Mouse (Mus musculus) ES-Bruce4 (cell line): Measurements from ENCODE around the gene Slc48a1. TPM values are rescaled to one million over a fixed set of nuclear protein-coding genes. Genes with fewer than 3 reads are reported as not detected.

Experiments
- H3K27ac ChIP-seq: 2 replicates; pipeline ENCODE4 v1.5.1; 2012; ENCODE audit warnings: low read length, inconsistent platforms; ENCODE audit not compliant: insufficient read depth
- H3K27me3 ChIP-seq: 2 replicates; pipeline ENCODE4 v1.6.1; 2012; ENCODE audit warnings: mild to moderate bottlenecking, low read length, inconsistent platforms; ENCODE audit not compliant: control insufficient read depth, poor library complexity, insufficient read depth, severe bottlenecking
- H3K36me3 ChIP-seq: 2 replicates; pipeline ENCODE4 v1.6.1; 2012; ENCODE audit warnings: inconsistent platforms, mild to moderate bottlenecking, low read length, moderate library complexity; ENCODE audit not compliant: control insufficient read depth, poor library complexity, insufficient read depth, severe bottlenecking
- H3K4me1 ChIP-seq: one replicate; pipeline ENCODE4 v1.8.1; 2011; ENCODE audit warnings: low read length; ENCODE audit not compliant: control insufficient read depth, insufficient read depth
- H3K4me3 ChIP-seq: 2 replicates; pipeline ENCODE4 v1.5.1; 2011; ENCODE audit warnings: low read depth, mild to moderate bottlenecking, low read length
- H3K9ac ChIP-seq: 2 replicates; pipeline ENCODE4 v1.6.1; 2012; ENCODE audit warnings: low read depth, mild to moderate bottlenecking, inconsistent platforms; ENCODE audit not compliant: poor library complexity, severe bottlenecking
- H3K9me3 ChIP-seq: replicated peaks from 2 replicates; pipeline ENCODE4 v1.6.1; 2012; ENCODE audit warnings: mild to moderate bottlenecking, low read length, inconsistent platforms; ENCODE audit not compliant: control insufficient read depth, poor library complexity, insufficient read depth, severe bottlenecking
- CTCF ChIP-seq: IDR thresholded peaks from one replicate; pipeline ENCODE4 v1.8.1; 2011; ENCODE audit warnings: low read depth, low read length
- EP300 ChIP-seq: IDR thresholded peaks from 2 replicates; pipeline ENCODE4 v1.6.1; 2011; ENCODE audit warnings: low read depth, low read length; ENCODE audit not compliant: insufficient read depth
- POLR2A ChIP-seq: IDR thresholded peaks from one replicate; pipeline ENCODE4 v1.8.1; 2011; ENCODE audit warnings: low read length; ENCODE audit not compliant: insufficient read depth
- polyA plus RNA-seq: library from polyadenylated mRNA; stranded (reverse); fragments of >200 nt; gene quantifications from 2 replicates; pipeline ENCODE4 v1.2.4, GENCODE M21; 2011; ENCODE audit warnings: low read depth; ENCODE audit not compliant: missing spikeins, insufficient read depth, insufficient read length

Gene Slc48a1
- polyA plus RNA-seq, 1 experiment: 17.2 TPM

DNA sequence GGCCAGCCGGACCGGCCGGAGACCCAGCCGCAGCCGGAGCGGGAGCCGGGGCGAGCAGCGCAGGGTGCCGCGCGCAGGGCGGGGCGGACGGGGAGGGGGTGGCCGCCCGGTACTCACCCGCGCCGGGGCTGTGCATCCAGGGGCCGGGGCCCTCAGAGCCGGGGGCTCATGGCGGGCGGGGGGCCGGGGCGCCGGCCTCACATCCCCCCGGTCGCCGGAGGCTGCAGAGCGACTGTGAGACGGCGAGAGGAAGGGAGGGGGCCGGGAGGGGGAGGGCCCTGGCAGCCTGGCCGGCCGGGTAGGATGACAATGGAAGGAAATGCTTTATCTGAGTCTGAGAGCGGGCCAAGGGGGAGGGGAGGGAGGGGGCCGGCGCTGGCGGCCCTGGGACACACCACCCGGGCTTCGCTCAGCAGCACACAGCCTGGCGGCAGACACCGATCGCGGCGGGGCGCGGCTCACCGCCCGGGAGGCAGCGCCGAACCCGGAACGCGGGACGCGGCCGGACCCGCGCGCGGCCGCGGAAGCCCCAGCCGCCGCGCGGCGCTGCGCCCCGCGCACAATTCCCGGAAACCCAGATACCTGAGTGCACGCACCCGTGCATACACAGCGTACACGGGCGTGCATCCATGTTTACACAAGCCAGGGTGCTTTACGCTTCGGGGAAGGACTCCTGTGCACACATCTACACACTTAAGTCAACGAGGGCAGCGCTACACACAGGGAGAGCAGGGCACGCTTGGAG is 53.1 kb downstream of the Slc48a1 start:
- no peak for TF ChIP-seq EP300
- no peak for TF ChIP-seq CTCF
- TF ChIP-seq POLR2A: no peak
- Histone ChIP-seq H3K4me1 (no peaks in the 10 kb centered on the region), H3K27ac (no peak overlapping the region), H3K36me3 (no peaks in the 10 kb centered on the region), H3K9me3 (no peaks in the 10 kb centered on the region), H3K9ac (peak overlapping the region; percentile 84), H3K4me3 (peak overlapping the region; percentile 69), H3K27me3 (peaks cover 6% of the 10 kb centered on the region; the same call in 1 of the 2 replicates)

DNA sequence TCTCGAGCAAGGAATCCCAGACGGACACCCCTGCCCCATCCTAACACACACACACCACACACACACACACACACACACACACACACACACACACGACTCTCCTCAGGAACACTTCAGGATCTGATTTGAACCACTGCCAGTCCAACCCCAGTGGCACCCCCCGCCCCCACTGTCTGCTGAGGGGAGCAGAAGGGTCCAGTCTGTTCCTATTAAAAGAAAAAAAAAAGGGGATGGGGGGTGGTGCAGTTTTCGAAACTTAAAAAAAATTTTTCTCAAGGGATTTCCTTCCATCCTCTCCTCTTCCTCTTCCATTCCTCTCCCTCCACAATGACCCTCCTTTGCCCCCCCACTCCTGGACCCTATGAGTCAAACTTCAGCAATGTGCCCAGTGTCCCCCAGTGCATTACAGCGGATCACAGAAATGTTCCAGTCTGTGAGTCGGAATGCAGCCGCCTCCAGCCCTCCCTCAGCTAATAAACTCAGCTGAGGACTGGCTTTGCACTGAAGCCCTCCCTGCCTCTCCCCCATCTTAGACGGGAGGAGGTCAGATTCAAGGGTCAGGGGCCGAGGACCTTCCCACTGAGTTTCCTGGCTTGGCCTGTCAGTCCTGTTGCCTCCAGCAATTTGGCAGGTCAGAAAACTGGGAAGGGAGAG is 53.8 kb downstream of the Slc48a1 start:
- Histone ChIP-seq H3K4me1 (no peaks in the 10 kb centered on the region), H3K27ac (no peak overlapping the region)

DNA sequence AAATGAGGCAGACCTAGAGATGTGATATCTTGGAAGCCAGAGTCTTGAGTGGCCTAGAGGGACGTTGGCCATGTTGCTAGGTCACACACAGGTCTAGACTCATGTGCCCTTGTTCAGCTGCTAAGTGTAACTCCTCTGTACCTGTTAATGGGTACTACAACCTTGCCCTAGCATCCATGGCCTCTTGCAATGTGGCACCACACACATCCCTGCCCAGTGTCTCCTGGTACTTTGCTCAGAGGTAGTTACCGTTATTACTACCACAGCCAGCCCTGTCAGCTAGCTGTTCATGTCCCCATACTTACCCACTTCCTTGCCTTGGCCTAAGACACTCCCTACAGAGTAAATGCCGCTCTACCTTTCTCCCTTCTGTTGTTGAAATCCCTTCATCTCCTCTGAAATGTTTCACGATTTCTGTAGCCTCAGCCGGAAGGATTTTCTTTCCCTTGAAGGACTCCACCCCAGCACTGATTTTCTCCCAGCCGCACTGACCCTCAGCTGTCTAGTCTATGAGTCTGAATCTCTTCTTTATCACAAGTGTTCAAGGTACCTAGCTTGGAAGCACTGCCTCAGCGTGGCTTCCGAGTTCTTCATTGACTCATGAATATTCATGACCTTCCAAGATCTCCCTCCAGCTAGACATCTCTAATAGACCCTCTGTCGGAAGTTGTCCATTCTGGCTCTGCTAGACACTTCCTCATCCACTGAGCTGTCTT is 54.6 kb downstream of the Slc48a1 start:
- Histone ChIP-seq H3K9me3 (no peaks in the 10 kb centered on the region), H3K27ac (no peak overlapping the region), H3K36me3 (no peaks in the 10 kb centered on the region), H3K27me3 (peaks cover 6% of the 10 kb centered on the region; the same call in 1 of the 2 replicates), H3K9ac (no peak overlapping the region), H3K4me1 (no peaks in the 10 kb centered on the region), H3K4me3 (no peak overlapping the region)
- TF ChIP-seq CTCF: no peak
- no peak for TF ChIP-seq POLR2A

More for the DNA sequence above, 53.8 kb downstream of the Slc48a1 start:
- Histone ChIP-seq H3K27me3 (peaks cover 6% of the 10 kb centered on the region; the same call in 1 of the 2 replicates), H3K9ac (peak overlapping the region; percentile 84), H3K4me3 (peak overlapping the region; percentile 69), H3K36me3 (no peaks in the 10 kb centered on the region), H3K9me3 (no peaks in the 10 kb centered on the region)
- TF ChIP-seq EP300 (no peak), CTCF (no peak), POLR2A (no peak)

DNA sequence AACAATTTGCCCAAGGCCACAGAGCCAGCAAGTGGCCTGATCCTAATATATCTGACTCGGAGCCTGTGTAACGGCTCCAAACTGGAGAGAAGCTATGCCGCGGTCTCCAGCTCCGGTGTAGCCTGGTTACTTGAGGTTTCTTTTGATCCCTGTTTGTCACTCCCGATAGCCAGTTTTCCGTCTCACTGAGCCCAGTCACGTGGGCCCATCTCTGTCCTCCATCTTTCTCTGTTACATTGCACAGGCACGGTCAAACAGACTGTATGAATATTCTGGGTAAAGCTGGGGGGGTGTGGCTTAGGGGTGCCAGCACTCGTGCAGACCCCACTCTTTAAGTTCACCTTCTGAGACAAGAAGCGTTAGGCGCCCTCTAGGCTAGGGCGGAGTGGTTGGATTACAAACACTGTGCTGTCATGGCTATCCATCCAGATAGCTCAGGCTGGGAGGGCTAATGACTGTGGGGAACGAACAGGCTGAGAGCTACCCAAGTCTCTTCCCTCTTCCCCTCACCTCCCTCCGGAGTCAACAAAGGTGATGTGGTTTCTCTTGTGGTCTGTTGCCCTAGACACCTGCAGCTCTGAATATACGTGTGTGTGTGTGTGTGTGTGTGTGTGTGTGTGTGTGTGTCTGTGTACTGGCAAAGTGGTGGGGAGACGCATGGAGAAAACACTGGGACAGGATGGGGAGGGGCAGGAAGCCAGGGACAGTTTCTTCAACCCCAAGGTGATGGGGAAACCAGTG is 58.0 kb downstream of the Slc48a1 start:
- no peak overlapping the region for H3K4me3 ChIP-seq
- H3K4me1 ChIP-seq: peaks cover 1% of the 10 kb centered on the region
- H3K9me3 ChIP-seq: no peaks in the 10 kb centered on the region
- no peaks in the 10 kb centered on the region for H3K27me3 ChIP-seq
- H3K9ac ChIP-seq: no peak overlapping the region
- TF ChIP-seq EP300 (no peak), POLR2A (no peak), CTCF (no peak)
- no peaks in the 10 kb centered on the region for H3K36me3 ChIP-seq
- no peak overlapping the region for H3K27ac ChIP-seq

DNA sequence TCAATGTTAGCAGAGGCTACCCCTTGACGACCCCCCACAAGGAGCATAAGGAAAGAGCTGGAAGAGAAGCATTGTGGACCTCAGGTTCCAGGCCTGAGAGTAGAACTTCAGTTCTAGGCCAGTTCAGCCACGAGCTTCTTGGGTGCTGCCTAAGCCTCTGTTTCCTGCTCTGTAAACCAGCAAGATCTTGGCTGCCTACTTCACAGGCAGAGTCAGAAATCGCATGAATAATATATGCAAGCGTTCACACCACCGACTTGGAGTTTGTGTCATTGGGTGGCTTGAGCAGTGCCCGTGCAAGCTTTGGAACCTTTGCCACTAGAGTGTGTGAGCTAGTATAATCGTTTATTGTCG is 58.6 kb downstream of the Slc48a1 start:
- Histone ChIP-seq H3K4me3 (no peak overlapping the region), H3K36me3 (no peaks in the 10 kb centered on the region), H3K9ac (no peak overlapping the region), H3K27me3 (no peaks in the 10 kb centered on the region), H3K9me3 (no peaks in the 10 kb centered on the region), H3K4me1 (peaks cover 1% of the 10 kb centered on the region), H3K27ac (no peak overlapping the region)
- TF ChIP-seq POLR2A: no peak
- no peak for TF ChIP-seq EP300
- no peak for TF ChIP-seq CTCF
